Mouse (Mus musculus) kidney, postnatal 25 days (tissue): ENCODE measurements around the gene Dnajc12.
"Not testable (repeated sequence)": the region's sequence is repeated elsewhere in the genome, so short reads cannot be mapped to it uniquely, and the experiment has no call there.

Experiments
- DNase-seq, 2 experiments: peaks; one replicate each; pipeline ENCODE4 v3.0.0; 2021; ENCODE audit warnings: mixed read lengths in 2 of 2

Gene Dnajc12

GRCm38 (mm10) chr10:63432099-63432498 lies 49.9 kb downstream of the Dnajc12 start:
- no peak for DNase-seq

- no peak for DNase-seq
These were observed 50.6 kb downstream of the Dnajc12 start for GRCm38 (mm10) chr10:63432887-63433286.

- no peak for DNase-seq
These were observed 56.6 kb downstream of the Dnajc12 start for GRCm38 (mm10) chr10:63438736-63439262.

- no peak for DNase-seq
These were observed 57.5 kb downstream of the Dnajc12 start for GRCm38 (mm10) chr10:63439694-63440228.

- not testable (repeated sequence) for DNase-seq
These were observed 62.6 kb downstream of the Dnajc12 start for GRCm38 (mm10) chr10:63444602-63445387.

GRCm38 (mm10) chr10:63453926-63454325 lies 71.7 kb downstream of the Dnajc12 start:
- DNase-seq = no peak

GRCm38 (mm10) chr10:63455110-63455878 lies 73.1 kb downstream of the Dnajc12 start:
- peak; percentile 38 to 56 for DNase-seq

GRCm38 (mm10) chr10:63457292-63458128 lies 75.3 kb downstream of the Dnajc12 start:
- DNase-seq = no peak
